Mouse (Mus musculus) megakaryocyte, embryonic 14.5 days (primary cell): ENCODE results near the gene Slc16a2. TPM values are rescaled to one million over a fixed set of nuclear protein-coding genes. Genes with fewer than 3 reads are reported as not detected.

ENCODE experiments used
- H3K27me3 ChIP-seq: replicated peaks from 2 replicates; pipeline ENCODE3; 2012; ENCODE audit warnings: inconsistent platforms
- H3K36me3 ChIP-seq: replicated peaks from 2 replicates; pipeline ENCODE3; 2012; ENCODE audit warnings: low read length, inconsistent platforms, mixed read lengths
- H3K4me1 ChIP-seq: 2 replicates; pipeline ENCODE4 v1.6.1; 2012; ENCODE audit warnings: inconsistent platforms
- H3K4me3 ChIP-seq: replicated peaks from 2 replicates; pipeline ENCODE3; 2012; ENCODE audit warnings: moderate library complexity, mild to moderate bottlenecking, inconsistent platforms
- H3K9me3 ChIP-seq: 2 replicates; pipeline ENCODE4 v1.6.1; 2012; ENCODE audit warnings: inconsistent platforms
- FLI1 ChIP-seq: IDR thresholded peaks from 2 replicates; pipeline ENCODE4 v1.6.1; 2012; ENCODE audit warnings: low read length, inconsistent platforms, mixed read lengths
- GATA1 ChIP-seq: IDR thresholded peaks from 3 replicates; pipeline ENCODE4 v1.6.1; 2012; ENCODE audit warnings: mixed read lengths, low read length, inconsistent platforms, borderline replicate concordance
- polyA plus RNA-seq: library from polyadenylated mRNA; stranded (reverse); fragments of >175 nt; gene quantifications from 2 replicates; pipeline ENCODE4 v1.2.3, GENCODE M21; 2012; ENCODE audit warnings: low replicate concordance; ENCODE audit not compliant: insufficient read depth

Slc16a2 gene
- polyA plus RNA-seq, 1 experiment, result 0.30 TPM

GRCm38 (mm10) chrX:103812690-103813089 lies 9.1 kb downstream of the Slc16a2 start:
- Histone ChIP-seq H3K9me3 (no peaks in the 10 kb centered on the region), H3K27me3 (peaks cover 15% of the 10 kb centered on the region), H3K36me3 (no peaks in the 10 kb centered on the region), H3K4me3 (no peak overlapping the region), H3K4me1 (no peaks in the 10 kb centered on the region)
- TF ChIP-seq FLI1 (no peak), GATA1 (no peak)

- Histone ChIP-seq H3K4me3 (no peak overlapping the region), H3K36me3 (no peaks in the 10 kb centered on the region), H3K9me3 (no peaks in the 10 kb centered on the region), H3K27me3 (peaks cover 20% of the 10 kb centered on the region), H3K4me1 (no peaks in the 10 kb centered on the region)
- TF ChIP-seq FLI1 (no peak), GATA1 (no peak)
Observed at GRCm38 (mm10) chrX:103810483-103810882, 11.3 kb downstream of the Slc16a2 start.

GRCm38 (mm10) chrX:103806373-103806772 lies 15.4 kb downstream of the Slc16a2 start:
- Histone ChIP-seq H3K4me3 (no peak overlapping the region), H3K27me3 (peaks cover 29% of the 10 kb centered on the region), H3K4me1 (no peaks in the 10 kb centered on the region), H3K9me3 (no peaks in the 10 kb centered on the region), H3K36me3 (no peaks in the 10 kb centered on the region)
- no peak for TF ChIP-seq GATA1
- no peak for TF ChIP-seq FLI1

GRCm38 (mm10) chrX:103796961-103797360 lies 24.8 kb downstream of the Slc16a2 start:
- Histone ChIP-seq H3K27me3 (peaks cover 31% of the 10 kb centered on the region), H3K36me3 (no peaks in the 10 kb centered on the region), H3K4me3 (no peak overlapping the region), H3K9me3 (no peaks in the 10 kb centered on the region), H3K4me1 (no peaks in the 10 kb centered on the region)
- TF ChIP-seq FLI1, result no peak
- no peak for TF ChIP-seq GATA1

- no peaks in the 10 kb centered on the region for H3K4me1 ChIP-seq
- H3K9me3 ChIP-seq, result no peaks in the 10 kb centered on the region
- TF ChIP-seq FLI1 (no peak), GATA1 (no peak)
- no peaks in the 10 kb centered on the region for H3K36me3 ChIP-seq
- H3K4me3 ChIP-seq, result no peak overlapping the region
- H3K27me3 ChIP-seq, result peaks cover 36% of the 10 kb centered on the region
Observed at GRCm38 (mm10) chrX:103795506-103795905, 26.3 kb downstream of the Slc16a2 start.

GRCm38 (mm10) chrX:103791329-103791728 lies 30.5 kb downstream of the Slc16a2 start:
- Histone ChIP-seq H3K27me3 (peaks cover 20% of the 10 kb centered on the region), H3K4me1 (no peaks in the 10 kb centered on the region)

GRCm38 (mm10) chrX:103785681-103786080 lies 36.1 kb downstream of the Slc16a2 start:
- H3K4me1 ChIP-seq, result no peaks in the 10 kb centered on the region
- no peak for TF ChIP-seq GATA1
- no peak for TF ChIP-seq FLI1
- H3K9me3 ChIP-seq, result peaks cover 4% of the 10 kb centered on the region; the same call in 1 of the 2 replicates
- H3K36me3 ChIP-seq, result no peaks in the 10 kb centered on the region
- H3K27me3 ChIP-seq, result peaks cover 7% of the 10 kb centered on the region
- no peak overlapping the region for H3K4me3 ChIP-seq

More at GRCm38 (mm10) chrX:103791329-103791728, 30.5 kb downstream of the Slc16a2 start:
- Histone ChIP-seq H3K9me3 (no peaks in the 10 kb centered on the region), H3K36me3 (no peaks in the 10 kb centered on the region), H3K4me3 (no peak overlapping the region)
- TF ChIP-seq FLI1 (no peak), GATA1 (no peak)

- peaks cover 2% of the 10 kb centered on the region; the same call in 1 of the 2 replicates for H3K9me3 ChIP-seq
- peaks cover 14% of the 10 kb centered on the region for H3K27me3 ChIP-seq
- TF ChIP-seq FLI1, result no peak
- no peak for TF ChIP-seq GATA1
- H3K4me1 ChIP-seq, result no peaks in the 10 kb centered on the region
- H3K36me3 ChIP-seq, result no peaks in the 10 kb centered on the region
- H3K4me3 ChIP-seq, result no peak overlapping the region
Observed at GRCm38 (mm10) chrX:103776412-103776811, 45.4 kb downstream of the Slc16a2 start.

- TF ChIP-seq FLI1 (no peak), GATA1 (no peak)
- Histone ChIP-seq H3K9me3 (no peaks in the 10 kb centered on the region), H3K36me3 (no peaks in the 10 kb centered on the region), H3K27me3 (peaks cover 20% of the 10 kb centered on the region), H3K4me3 (no peak overlapping the region), H3K4me1 (peaks cover 9% of the 10 kb centered on the region)
Observed at GRCm38 (mm10) chrX:103746197-103746596, 75.6 kb downstream of the Slc16a2 start.

- TF ChIP-seq GATA1, result no peak
- no peak for TF ChIP-seq FLI1
- Histone ChIP-seq H3K9me3 (no peaks in the 10 kb centered on the region), H3K36me3 (no peaks in the 10 kb centered on the region), H3K27me3 (peaks cover 29% of the 10 kb centered on the region), H3K4me3 (no peak overlapping the region), H3K4me1 (peaks cover 12% of the 10 kb centered on the region)
Observed at GRCm38 (mm10) chrX:103744171-103745039, 77.4 kb downstream of the Slc16a2 start.

GRCm38 (mm10) chrX:103742057-103742315 lies 79.8 kb downstream of the Slc16a2 start:
- H3K9me3 ChIP-seq, result no peaks in the 10 kb centered on the region
- no peak overlapping the region for H3K4me3 ChIP-seq
- H3K27me3 ChIP-seq, result peaks cover 38% of the 10 kb centered on the region
- TF ChIP-seq FLI1 (no peak), GATA1 (no peak)
- no peaks in the 10 kb centered on the region for H3K36me3 ChIP-seq
- peaks cover 12% of the 10 kb centered on the region for H3K4me1 ChIP-seq
